In the genomic region with DNA sequence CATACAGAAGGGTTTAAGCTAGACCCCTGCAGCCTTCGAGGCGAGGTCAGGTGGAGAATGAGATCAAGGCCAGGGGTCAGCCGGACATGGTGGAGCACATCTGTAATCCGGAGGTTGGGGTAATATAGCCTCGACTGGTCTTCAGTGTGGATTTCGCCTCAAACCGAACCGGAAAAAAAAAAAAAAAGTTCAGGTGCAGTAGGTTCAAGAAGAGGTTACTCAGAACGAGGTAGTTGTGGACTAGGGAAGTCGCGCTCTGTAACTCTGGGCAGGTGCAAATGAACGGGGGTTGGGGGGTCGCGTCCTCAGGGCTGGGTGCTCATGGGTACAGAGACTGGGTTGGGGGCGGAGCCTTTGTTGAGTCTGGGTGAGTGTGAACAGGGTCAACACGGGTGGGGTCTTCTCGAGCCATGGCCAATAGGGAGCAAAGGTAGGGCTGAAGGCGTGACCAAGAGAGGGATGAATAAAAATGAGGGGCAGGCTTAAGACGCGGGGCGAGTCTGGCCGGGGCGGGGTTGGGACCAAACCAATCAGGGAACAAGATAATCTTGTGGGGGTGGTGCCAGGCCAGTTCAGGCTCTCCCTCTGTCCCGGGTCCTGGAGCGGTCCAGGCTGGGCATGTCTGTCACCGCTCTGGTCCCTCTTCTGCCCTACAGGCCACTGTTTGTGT, we compare ENCODE assay signal across 8 mouse cellular contexts. TPM values are rescaled to one million over a fixed set of nuclear protein-coding genes. Genes with fewer than 3 reads are reported as not detected.
DNase-seq lines count a peak whose midpoint lies in the region; ATAC-seq and TF ChIP-seq lines count a peak whose summit lies in the region.

No protein-coding gene starts in this region.

- TF ChIP-seq CTCF in heart, adult 2 months (IDR thresholded peaks at IDR 0.05) = no peak
- TF ChIP-seq CTCF in testis, adult 2 months (IDR thresholded peaks at IDR 0.05; ENCODE audit: control insufficient read depth, insufficient read depth, insufficient replicate concordance, low read depth, low read length) = no peak

- H3K4me1 ChIP-seq in heart, adult 2 months (ENCODE audit: control insufficient read depth, insufficient read depth, low read length) = 0 out of 2 replicates have a peak, but pooled peaks cover 1% of the 10 kb centered on the region
- peaks cover 15% of the 10 kb centered on the region for H3K4me1 ChIP-seq in midbrain, embryonic 16.5 days (ENCODE audit: control insufficient read depth, insufficient read depth, low read length)
- H3K4me1 ChIP-seq in testis, adult 2 months (ENCODE audit: control insufficient read depth, insufficient read depth, low read length) = peaks cover 8% of the 10 kb centered on the region

- TF ChIP-seq EP300 in heart, adult 2 months (IDR thresholded peaks at IDR 0.05; ENCODE audit: insufficient read depth, low read depth, low read length) = no peak

- H3K27ac ChIP-seq in heart, adult 2 months = no peak overlapping the region
- H3K27ac ChIP-seq in midbrain, embryonic 16.5 days (ENCODE audit: low read length) = no peak overlapping the region
- no peak overlapping the region for H3K27ac ChIP-seq in testis, adult 2 months (ENCODE audit: control insufficient read depth, insufficient read depth, low read depth, low read length)

- TF ChIP-seq POLR2A in heart, adult 2 months (IDR thresholded peaks at IDR 0.05; ENCODE audit: insufficient read depth, low read depth, low read length) = no peak
- no peak for TF ChIP-seq POLR2A in testis, adult 2 months (IDR thresholded peaks at IDR 0.05; ENCODE audit: control insufficient read depth, low read depth, low read length)

- H3K36me3 ChIP-seq in heart, adult 2 months (ENCODE audit: control insufficient read depth, insufficient read depth, low read length) = no peaks in the 10 kb centered on the region
- no peaks in the 10 kb centered on the region for H3K36me3 ChIP-seq in midbrain, embryonic 16.5 days (ENCODE audit: control insufficient read depth, insufficient read depth, low read length)
- no peaks in the 10 kb centered on the region for H3K36me3 ChIP-seq in testis, adult 2 months (ENCODE audit: control insufficient read depth, insufficient read depth, low read length)

- peak overlapping the region; percentile 77 for H3K4me2 ChIP-seq in midbrain, embryonic 16.5 days (ENCODE audit: low read length)

- intact Hi-C loops in heart, adult 2 months (cut with DNase I) = loop anchor here (2.0 to 5.0 kb wide), 2 partner anchors 48 to 89 kb away; no protein-coding TSS in a partner anchor

- no peaks in the 10 kb centered on the region for H3K9me3 ChIP-seq in midbrain, embryonic 16.5 days (replicated peaks; ENCODE audit: control insufficient read depth, low read length, poor library complexity, severe bottlenecking)

- peak; percentile 91 for ATAC-seq in midbrain, embryonic 16.5 days

- H3K4me3 ChIP-seq in heart, adult 2 months = peak overlapping the region; percentile 28
- H3K4me3 ChIP-seq in midbrain, embryonic 16.5 days (ENCODE audit: low read depth, low read length) = peak overlapping the region; percentile 45
- peak overlapping the region; percentile 50 for H3K4me3 ChIP-seq in testis, adult 2 months (ENCODE audit: control insufficient read depth, low read depth, low read length)

- peak; percentile 33 to 42 for DNase-seq in B cell, adult 2 months
- DNase-seq in adrenal gland, adult 2 months = peak; percentile 91
- peak; percentile 87 for DNase-seq in embryo, embryonic 9.5 days (ENCODE audit: extremely low spot score)
- peak; percentile 66 to 73 for DNase-seq in heart, adult 2 months
- peak; percentile 89 for DNase-seq in kidney, adult 11 months
- peak; percentile 76 for DNase-seq in liver

- no peaks in the 10 kb centered on the region for H3K27me3 ChIP-seq in heart, adult 2 months (ENCODE audit: control insufficient read depth, insufficient read depth, low read length)
- peaks cover 5% of the 10 kb centered on the region for H3K27me3 ChIP-seq in midbrain, embryonic 16.5 days (ENCODE audit: control insufficient read depth, insufficient read depth, low read depth, low read length)
- no peaks in the 10 kb centered on the region for H3K27me3 ChIP-seq in testis, adult 2 months (ENCODE audit: control insufficient read depth, insufficient read depth, low read length)

- H3K79me2 ChIP-seq in heart, adult 2 months (replicated peaks; ENCODE audit: control insufficient read depth, insufficient read depth, low read length) = no peaks in the 10 kb centered on the region

- H3K9ac ChIP-seq in heart, adult 2 months (ENCODE audit: low read depth, low read length) = no peak overlapping the region
- peak overlapping the region; percentile 54 for H3K9ac ChIP-seq in midbrain, embryonic 16.5 days (ENCODE audit: low read depth, low read length)

- WGBS in heart, adult 2 months = 3% methylated on average over 26 of the region's 26 CpGs
- WGBS in midbrain, embryonic 16.5 days = under 1% methylated on average over 26 of the region's 26 CpGs

RNA-seq across cellular contexts. Expression of gene Sec14l5, which starts 0.4 kb away (rescaled TPM):
- total RNA-seq in adrenal gland, adult 2 months (2021) = under 1 TPM in 1 of 2 experiments, not detected in 1; 0.07 TPM
- 0.13 and 0.15 TPM in 2 replicates for polyA plus RNA-seq in adrenal gland, adult 2 months (2012; rRNA removed)
- total RNA-seq in heart, adult 2 months (2021) = under 1 TPM; 0.73 to 0.78 TPM
- 2.1 and 4.3 TPM in 2 replicates for polyA plus RNA-seq in heart, adult 2 months (2012; rRNA removed)
- polyA plus RNA-seq in midbrain, embryonic 16.5 days (2015; fragmentation: Nextera tagmentation; extraction: Ambion mirVana) = 0.40 and 0.80 TPM in 2 replicates
- 0.06 and 0.07 TPM in 2 replicates for polyA plus RNA-seq in testis, adult 2 months (2012; rRNA removed)

RNA-seq across cellular contexts. Expression of gene Ppl, which starts 14.3 kb away (rescaled TPM):
- 1 to 10 TPM; 2.0 to 6.5 TPM for total RNA-seq in adrenal gland, adult 2 months (2021)
- polyA plus RNA-seq in adrenal gland, adult 2 months (2012; rRNA removed) = 0.59 and 0.66 TPM in 2 replicates
- total RNA-seq in heart, adult 2 months (2021) = 1 to 10 TPM; 4.5 to 9.4 TPM
- 2.0 and 2.5 TPM in 2 replicates for polyA plus RNA-seq in heart, adult 2 months (2012; rRNA removed)
- polyA plus RNA-seq in midbrain, embryonic 16.5 days (2015; fragmentation: Nextera tagmentation; extraction: Ambion mirVana) = 0.06 and 0.11 TPM in 2 replicates
- 0.16 and 0.45 TPM in 2 replicates for polyA plus RNA-seq in testis, adult 2 months (2012; rRNA removed)

RNA-seq across cellular contexts. Expression of gene Nagpa, which starts 57.3 kb away (rescaled TPM):
- 10 to 100 TPM; 26.0 to 28.7 TPM for total RNA-seq in adrenal gland, adult 2 months (2021)
- 64.5 and 69.5 TPM in 2 replicates for polyA plus RNA-seq in adrenal gland, adult 2 months (2012; rRNA removed)
- total RNA-seq in heart, adult 2 months (2021) = 10 to 100 TPM; 11.3 to 15.7 TPM
- polyA plus RNA-seq in heart, adult 2 months (2012; rRNA removed) = 22.7 and 24.2 TPM in 2 replicates
- 10.4 and 11.4 TPM in 2 replicates for polyA plus RNA-seq in midbrain, embryonic 16.5 days (2015; fragmentation: Nextera tagmentation; extraction: Ambion mirVana)
- 11.4 and 13.1 TPM in 2 replicates for polyA plus RNA-seq in testis, adult 2 months (2012; rRNA removed)

Comparison
In these comparisons a context has a peak if more than half of its experiments do, and no peak if none do; other contexts are left out.
1. DNase-seq: peak in every context shown above with its lines; median percentile 91 in adrenal gland, adult 2 months; 89 in kidney, adult 11 months; 87 in embryo, embryonic 9.5 days; 76 in liver; 70 in heart, adult 2 months; 38 in B cell, adult 2 months.